Mouse (Mus musculus) midbrain, embryonic 13.5 days (tissue): ENCODE results near the gene Plekhg2. TPM values are rescaled to one million over a fixed set of nuclear protein-coding genes. Genes with fewer than 3 reads are reported as not detected.

Experiments used
- ATAC-seq: fragments of 200-750 bp; cut with Nextera tagmentation; 2 replicates; pipeline ENCODE4 v1.8.0; 2017; ENCODE audit warnings: mild to moderate bottlenecking, moderate TSS enrichment, moderate library complexity
- H3K27ac ChIP-seq: fragments of 300-500 bp; sonication (generic); 2 replicates; pipeline ENCODE4 v1.5.1; 2015; ENCODE audit warnings: inconsistent platforms, mild to moderate bottlenecking, moderate library complexity
- H3K27me3 ChIP-seq: fragments of 300-500 bp; sonication (generic); 2 replicates; pipeline ENCODE4 v1.6.1; 2015; ENCODE audit warnings: mild to moderate bottlenecking, inconsistent platforms
- H3K36me3 ChIP-seq: fragments of 300-500 bp; sonication (generic); 2 replicates; pipeline ENCODE4 v1.6.1; 2015; ENCODE audit warnings: mild to moderate bottlenecking, inconsistent platforms
- H3K4me1 ChIP-seq: fragments of 300-500 bp; sonication (generic); replicated peaks from 2 replicates; pipeline ENCODE4 v1.6.1; 2015; ENCODE audit warnings: inconsistent platforms
- H3K4me2 ChIP-seq: fragments of 300-500 bp; sonication (generic); replicated peaks from 2 replicates; pipeline ENCODE4 v1.6.1; 2015; ENCODE audit warnings: moderate library complexity, mild to moderate bottlenecking, inconsistent platforms
- H3K4me3 ChIP-seq: fragments of 300-500 bp; sonication (generic); replicated peaks from 2 replicates; pipeline ENCODE4 v1.5.1; 2015; ENCODE audit warnings: mild to moderate bottlenecking, inconsistent platforms
- H3K9ac ChIP-seq: fragments of 300-500 bp; sonication (generic); replicated peaks from 2 replicates; pipeline ENCODE4 v1.6.1; 2015; ENCODE audit warnings: mild to moderate bottlenecking, inconsistent platforms
- H3K9me3 ChIP-seq: fragments of 300-500 bp; sonication (generic); 2 replicates; pipeline ENCODE4 v1.6.1; 2016; ENCODE audit warnings: mild to moderate bottlenecking, inconsistent platforms
- WGBS: fragments of 180-500 bp; shearing (Covaris S2); methylation state at CpG from one replicate; pipeline ENCODE4 v1.1.7; 2015; 5-methylcytosine and 5-hydroxymethylcytosine counted together
- polyA plus RNA-seq: library from polyadenylated mRNA; unstranded; fragments of >200 nt; fragmentation: Nextera tagmentation; extraction: Ambion mirVana; gene quantifications from 2 replicates; pipeline ENCODE4 v1.2.1, GENCODE M21; 2015

Plekhg2 gene
- polyA plus RNA-seq, 1 experiment from 2014 or later = 37.6 TPM

DNA sequence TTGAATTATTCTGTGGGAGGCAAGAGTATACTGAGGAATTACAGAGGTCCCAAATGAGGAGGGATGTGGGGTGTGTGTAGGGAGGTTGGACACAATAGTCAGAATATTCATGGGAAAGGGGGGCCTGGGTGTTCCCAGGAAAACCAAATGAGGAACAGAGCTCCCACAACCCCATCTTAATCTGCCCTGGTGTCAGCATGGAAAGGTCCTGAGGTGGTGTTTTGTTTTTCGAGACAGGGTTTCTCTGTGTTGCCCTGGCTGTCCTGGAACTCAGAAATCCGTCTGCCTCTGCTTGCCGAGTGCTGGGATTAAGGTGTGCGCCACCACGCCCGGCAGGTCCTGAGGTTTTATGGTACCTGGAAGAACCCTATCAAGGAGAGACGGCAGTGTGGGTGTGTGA is 14.0 kb downstream of the Plekhg2 start:
- no peak overlapping the region for H3K4me3 ChIP-seq
- H3K4me2 ChIP-seq = no peak overlapping the region
- no peaks in the 10 kb centered on the region for H3K27me3 ChIP-seq
- peaks cover 28% of the 10 kb centered on the region for H3K4me1 ChIP-seq
- H3K9me3 ChIP-seq = no peaks in the 10 kb centered on the region
- WGBS = 44% methylated on average over 7 of the region's 7 CpGs
- H3K27ac ChIP-seq = peak overlapping the region; percentile 59
- ATAC-seq = no peak; the same call in 1 of the 2 replicates
- peak overlapping the region; percentile 28; the same call in 1 of the 2 replicates for H3K9ac ChIP-seq
- peaks cover 64% of the 10 kb centered on the region for H3K36me3 ChIP-seq

DNA sequence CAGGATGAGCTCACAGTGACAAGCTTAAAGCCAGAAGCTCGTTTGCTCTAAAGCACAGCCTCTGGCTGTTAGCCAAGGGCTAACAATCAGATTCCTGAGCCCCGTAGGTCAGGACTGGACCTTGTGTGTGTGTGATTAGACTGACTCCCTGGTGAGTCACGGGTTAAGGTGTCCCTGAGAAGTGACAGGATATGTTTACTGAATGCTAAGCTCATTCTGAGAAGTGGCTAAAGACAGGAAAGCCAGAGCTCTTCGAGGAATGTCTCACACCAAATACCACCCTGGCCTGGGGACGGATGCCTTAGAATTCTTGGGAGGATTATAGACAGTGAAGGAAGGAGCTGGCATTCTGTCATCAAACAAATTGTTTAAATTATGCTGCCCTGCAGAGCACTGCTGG is 14.4 kb downstream of the Plekhg2 start:
- H3K4me2 ChIP-seq = peak overlapping the region; percentile 7; the same call in 1 of the 2 replicates
- H3K4me1 ChIP-seq = peaks cover 28% of the 10 kb centered on the region
- no peaks in the 10 kb centered on the region for H3K27me3 ChIP-seq
- H3K9ac ChIP-seq = peak overlapping the region; percentile 28; the same call in 1 of the 2 replicates
- peak overlapping the region; percentile 59 for H3K27ac ChIP-seq
- H3K4me3 ChIP-seq = no peak overlapping the region
- WGBS = 3% methylated on average over 5 of the region's 5 CpGs
- peaks cover 66% of the 10 kb centered on the region for H3K36me3 ChIP-seq
- no peaks in the 10 kb centered on the region for H3K9me3 ChIP-seq
- ATAC-seq = peak; percentile 62

DNA sequence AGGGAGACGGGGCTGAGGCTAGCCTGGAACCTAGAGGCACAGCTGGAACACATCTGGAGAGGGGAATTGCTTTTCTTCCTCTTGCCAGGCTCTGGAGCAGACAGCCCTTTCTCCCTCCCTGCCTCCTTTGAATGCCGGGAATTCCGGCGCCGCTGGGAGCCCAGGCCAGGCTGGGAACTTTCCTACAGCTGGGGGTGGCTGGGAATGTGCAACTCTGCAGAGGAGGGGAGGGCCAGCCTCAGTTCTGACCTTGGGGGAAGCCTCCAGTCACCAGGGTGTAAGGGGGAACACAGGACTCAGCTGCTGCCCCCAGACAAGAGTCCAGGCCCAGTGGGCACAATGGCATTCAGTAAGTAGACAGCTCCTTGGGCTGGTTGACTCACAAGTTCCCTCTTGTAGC is 15.4 kb downstream of the Plekhg2 start:
- H3K9me3 ChIP-seq = no peaks in the 10 kb centered on the region
- peaks cover 61% of the 10 kb centered on the region for H3K36me3 ChIP-seq
- 3% methylated on average over 5 of the region's 5 CpGs for WGBS
- peaks cover 31% of the 10 kb centered on the region for H3K4me1 ChIP-seq
- no peak overlapping the region for H3K4me3 ChIP-seq
- no peak overlapping the region for H3K4me2 ChIP-seq
- no peak for ATAC-seq
- H3K9ac ChIP-seq = peak overlapping the region; percentile 40; the same call in 1 of the 2 replicates
- no peaks in the 10 kb centered on the region for H3K27me3 ChIP-seq
- H3K27ac ChIP-seq = peak overlapping the region; percentile 59

DNA sequence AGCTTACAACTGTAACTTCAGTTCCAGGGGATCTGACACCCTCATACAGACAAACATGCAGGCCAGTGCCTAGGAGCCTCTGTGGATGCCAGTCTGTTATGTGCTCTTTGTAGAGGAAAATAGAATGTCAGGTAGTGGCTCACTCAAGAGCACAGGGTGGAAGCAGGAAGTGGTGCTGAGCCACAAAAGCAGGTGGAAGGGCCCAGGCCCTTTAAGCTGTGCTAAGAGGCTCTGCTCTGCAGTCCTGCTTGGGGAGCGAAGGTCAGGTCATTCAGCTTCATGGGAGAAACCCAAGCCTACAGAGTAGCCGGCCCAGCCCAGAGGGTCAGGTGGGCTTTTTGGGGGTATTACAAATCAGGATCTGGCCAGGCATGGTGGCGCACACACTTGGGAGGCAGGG is 17.2 kb downstream of the Plekhg2 start:
- no peak overlapping the region for H3K4me3 ChIP-seq
- H3K9ac ChIP-seq = no peak overlapping the region
- WGBS = 87% methylated on average over 3 of the region's 3 CpGs
- ATAC-seq = no peak
- H3K9me3 ChIP-seq = no peaks in the 10 kb centered on the region
- H3K27ac ChIP-seq = no peak overlapping the region
- H3K4me1 ChIP-seq = peaks cover 40% of the 10 kb centered on the region
- peaks cover 44% of the 10 kb centered on the region for H3K36me3 ChIP-seq
- H3K27me3 ChIP-seq = no peaks in the 10 kb centered on the region
- no peak overlapping the region for H3K4me2 ChIP-seq

DNA sequence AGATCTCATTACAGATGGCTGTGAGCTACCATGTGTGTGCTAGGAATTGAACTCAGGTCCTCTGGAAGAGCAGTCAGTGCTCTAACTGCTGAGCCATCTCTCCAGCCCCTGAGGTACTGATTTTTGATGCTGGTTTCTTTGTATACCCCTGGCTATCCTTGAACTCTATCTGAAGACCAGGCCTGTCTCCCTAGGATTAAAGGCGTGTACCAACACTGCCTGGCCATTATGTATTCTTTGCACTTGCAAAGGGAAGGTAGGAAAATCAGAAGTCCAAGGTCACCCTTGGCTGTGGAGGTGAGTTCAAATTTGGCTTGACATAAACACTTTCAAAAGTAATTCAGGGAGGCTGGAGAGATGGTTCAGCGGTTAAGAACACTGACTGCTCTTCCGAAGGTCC is 17.8 kb downstream of the Plekhg2 start:
- peaks cover 46% of the 10 kb centered on the region for H3K4me1 ChIP-seq
- WGBS = 88% methylated on average over 3 of the region's 3 CpGs
- peaks cover 37% of the 10 kb centered on the region for H3K36me3 ChIP-seq
- no peak overlapping the region for H3K27ac ChIP-seq
- no peaks in the 10 kb centered on the region for H3K9me3 ChIP-seq
- no peak overlapping the region for H3K9ac ChIP-seq
- no peak overlapping the region for H3K4me3 ChIP-seq
- no peak overlapping the region for H3K4me2 ChIP-seq
- no peaks in the 10 kb centered on the region for H3K27me3 ChIP-seq
- ATAC-seq = no peak

DNA sequence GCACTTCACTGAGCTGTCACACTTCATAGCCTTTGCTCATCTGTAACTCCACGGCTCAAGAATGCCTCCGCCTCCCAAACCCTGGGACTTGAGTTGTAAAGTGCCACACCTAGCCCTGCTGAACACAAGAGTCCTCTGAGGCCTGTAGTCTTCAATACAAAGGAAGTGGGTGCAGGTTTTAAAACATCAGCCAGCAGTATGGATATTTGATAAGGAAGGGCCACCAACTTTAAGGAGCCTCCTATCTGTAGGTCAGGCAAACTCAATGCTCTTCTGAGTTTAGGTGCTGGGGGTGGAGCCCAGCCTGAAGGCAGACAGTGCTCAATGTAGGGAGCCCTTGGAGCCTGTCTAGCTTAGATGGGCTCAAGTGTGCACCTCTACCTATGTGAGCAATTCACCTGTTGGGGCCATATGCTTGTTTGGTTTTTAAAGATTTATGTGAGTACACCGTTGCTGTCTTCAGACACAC is 18.3 kb downstream of the Plekhg2 start:
- no peak for ATAC-seq
- Histone ChIP-seq H3K4me2 (no peak overlapping the region), H3K27ac (no peak overlapping the region), H3K36me3 (peaks cover 33% of the 10 kb centered on the region), H3K4me1 (peaks cover 47% of the 10 kb centered on the region), H3K4me3 (no peak overlapping the region), H3K9me3 (no peaks in the 10 kb centered on the region), H3K9ac (no peak overlapping the region), H3K27me3 (no peaks in the 10 kb centered on the region)
- 90% methylated on average over 3 of the region's 3 CpGs for WGBS

DNA sequence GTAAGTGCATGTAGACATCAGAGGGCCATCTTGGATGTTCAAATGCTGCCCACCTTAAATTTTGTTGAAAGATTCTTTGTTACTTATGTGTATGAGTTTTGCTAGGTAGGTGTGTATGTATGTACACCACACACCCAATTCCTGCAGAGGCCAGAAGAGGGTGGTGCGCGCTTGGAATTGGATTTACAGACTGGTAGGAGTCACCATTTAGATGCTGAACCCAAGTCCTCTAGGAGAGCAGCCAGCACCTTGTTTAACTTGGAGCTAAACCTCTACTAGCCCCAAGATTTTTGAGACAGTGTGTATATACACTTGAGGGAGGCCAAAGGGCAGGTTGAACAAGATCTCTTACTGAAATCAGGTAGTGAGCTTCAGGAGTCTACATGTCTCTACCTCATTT is 19.1 kb downstream of the Plekhg2 start:
- Histone ChIP-seq H3K4me2 (no peak overlapping the region), H3K4me1 (peaks cover 39% of the 10 kb centered on the region), H3K4me3 (no peak overlapping the region), H3K27me3 (no peaks in the 10 kb centered on the region), H3K36me3 (peaks cover 30% of the 10 kb centered on the region), H3K9ac (no peak overlapping the region), H3K27ac (no peak overlapping the region), H3K9me3 (no peaks in the 10 kb centered on the region)
- no peak for ATAC-seq
- 94% methylated on average over 2 of the region's 2 CpGs for WGBS

DNA sequence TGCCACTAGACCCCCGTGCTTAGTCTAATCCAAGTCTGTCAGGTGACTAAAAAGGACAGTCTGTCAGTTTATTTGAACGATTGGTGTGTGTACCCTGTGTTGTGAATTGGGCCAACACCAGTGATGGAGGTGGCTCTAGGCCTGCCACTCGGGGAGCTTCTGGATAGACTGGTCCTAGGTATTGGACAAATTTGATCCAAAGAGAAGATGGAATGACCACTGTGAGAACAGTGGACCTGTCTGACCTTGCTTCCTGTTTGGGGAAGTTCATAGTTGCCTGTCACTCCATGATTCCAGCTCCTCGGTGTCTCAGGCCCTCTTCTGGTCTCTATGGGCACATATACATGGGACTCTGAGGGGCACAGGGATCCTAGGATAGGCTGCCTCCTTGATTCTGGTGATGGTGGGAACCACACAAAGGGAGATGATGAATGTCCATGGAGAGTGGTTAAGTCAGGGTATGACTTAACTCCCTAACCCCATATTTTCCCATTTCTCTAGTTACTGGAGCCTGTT is 20.7 kb downstream of the Plekhg2 start:
- no peaks in the 10 kb centered on the region for H3K9me3 ChIP-seq
- H3K4me3 ChIP-seq = peak overlapping the region; percentile 91
- H3K27me3 ChIP-seq = no peaks in the 10 kb centered on the region
- H3K4me2 ChIP-seq = peak overlapping the region; percentile 98
- 49% methylated on average over 4 of the region's 4 CpGs for WGBS
- no peak for ATAC-seq
- peaks cover 23% of the 10 kb centered on the region for H3K4me1 ChIP-seq
- peak overlapping the region; percentile 96 for H3K9ac ChIP-seq
- peaks cover 30% of the 10 kb centered on the region for H3K36me3 ChIP-seq
- H3K27ac ChIP-seq = no peak overlapping the region

DNA sequence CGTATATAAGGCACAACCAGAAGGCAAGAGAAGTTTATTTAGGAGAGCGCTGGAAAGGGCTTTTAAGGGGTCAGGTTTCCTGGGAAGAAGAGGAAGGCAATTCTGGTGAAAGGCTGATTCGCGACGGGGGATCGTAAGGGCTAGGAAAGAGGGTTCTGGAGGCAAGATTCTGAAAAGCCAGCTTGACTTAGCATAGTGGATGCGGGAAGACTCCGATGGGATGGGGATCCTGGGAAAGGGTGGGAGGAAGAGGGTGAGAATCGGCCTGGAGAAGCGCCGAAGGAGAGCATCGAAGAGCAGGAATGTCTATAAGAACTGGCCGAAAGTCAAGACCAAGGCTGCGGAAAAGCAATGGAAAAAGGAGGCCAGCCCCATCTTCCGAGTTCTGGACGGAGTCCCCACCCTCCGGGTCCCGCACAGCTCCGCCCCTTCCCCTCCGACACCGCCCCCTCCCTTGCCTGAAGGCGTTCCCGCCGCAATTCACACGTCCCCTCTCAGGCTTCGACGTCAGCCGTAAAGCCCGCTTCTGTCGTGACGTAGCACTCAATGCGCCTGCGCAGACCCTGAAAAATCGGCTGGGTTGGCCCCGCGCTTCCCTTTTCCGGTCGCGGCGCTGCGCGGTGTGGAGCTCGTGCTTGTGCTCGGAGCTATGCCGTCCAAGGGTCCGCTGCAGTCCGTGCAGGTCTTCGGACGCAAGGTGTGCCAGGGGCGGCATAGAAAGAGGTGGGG is 22.1 kb downstream of the Plekhg2 start, which contains the start of gene Rps16:
TSS of gene Rps16 (plus strand) at position 498 of the 729 bp plus-strand sequence.
- ATAC-seq = peak; percentile 95
- Histone ChIP-seq H3K9me3 (no peaks in the 10 kb centered on the region), H3K27me3 (no peaks in the 10 kb centered on the region), H3K4me1 (peaks cover 21% of the 10 kb centered on the region), H3K36me3 (peaks cover 28% of the 10 kb centered on the region), H3K9ac (peak within 1 kb of the TSS; percentile 96), H3K27ac (peak within 1 kb of the TSS; percentile 84), H3K4me3 (peak within 1 kb of the TSS; percentile 91), H3K4me2 (peak within 1 kb of the TSS; percentile 98)
- WGBS = 1% methylated on average over 50 of the region's 50 CpGs

DNA sequence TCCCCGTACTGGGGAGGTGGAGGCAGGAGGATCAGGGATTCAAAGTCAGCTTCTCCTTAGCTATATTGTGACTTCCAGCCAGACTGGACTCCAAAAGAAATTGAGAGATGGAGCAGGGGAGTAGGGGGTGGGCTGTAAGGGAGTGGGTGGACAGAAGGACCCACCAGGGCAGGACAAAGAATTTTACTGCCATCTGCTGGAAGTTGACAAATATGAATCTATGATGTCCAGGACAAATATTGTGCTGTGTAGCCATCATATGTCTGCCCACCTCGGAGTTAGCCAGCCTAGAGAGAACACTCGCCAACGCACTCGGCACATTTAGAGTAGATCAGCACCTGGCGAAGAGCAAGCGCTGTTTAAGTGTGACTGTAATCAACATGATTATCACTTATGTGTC is 23.8 kb downstream of the Plekhg2 start:
- H3K9ac ChIP-seq = no peak overlapping the region
- 87% methylated on average over 7 of the region's 7 CpGs for WGBS
- no peak overlapping the region for H3K4me2 ChIP-seq
- no peaks in the 10 kb centered on the region for H3K27me3 ChIP-seq
- H3K36me3 ChIP-seq = peaks cover 11% of the 10 kb centered on the region
- H3K27ac ChIP-seq = no peak overlapping the region
- ATAC-seq = no peak
- no peak overlapping the region for H3K4me3 ChIP-seq
- H3K9me3 ChIP-seq = no peaks in the 10 kb centered on the region
- H3K4me1 ChIP-seq = peaks cover 21% of the 10 kb centered on the region

DNA sequence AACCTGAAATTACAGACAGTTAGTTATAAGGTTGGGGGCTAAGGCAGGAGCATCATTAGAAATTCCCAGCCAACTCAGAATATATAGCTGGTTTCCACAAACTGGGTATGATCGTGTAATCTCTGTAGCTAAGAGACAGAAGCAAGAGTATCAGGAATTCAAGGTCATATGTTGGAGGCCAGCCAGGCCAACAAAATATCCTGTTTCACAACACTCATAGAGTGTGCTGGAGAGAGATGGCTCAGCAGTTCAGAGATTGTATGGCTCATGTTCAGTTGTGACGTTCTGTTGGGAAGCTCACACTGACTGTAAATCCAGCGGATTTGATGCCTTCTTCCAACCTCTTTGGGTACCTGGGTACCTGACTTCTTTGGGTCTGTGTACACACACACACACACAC is 24.7 kb downstream of the Plekhg2 start:
- Histone ChIP-seq H3K4me3 (no peak overlapping the region), H3K9ac (no peak overlapping the region), H3K9me3 (no peaks in the 10 kb centered on the region), H3K36me3 (peaks cover 3% of the 10 kb centered on the region), H3K27me3 (no peaks in the 10 kb centered on the region), H3K4me1 (peaks cover 21% of the 10 kb centered on the region), H3K27ac (no peak overlapping the region), H3K4me2 (no peak overlapping the region)
- ATAC-seq = no peak
- WGBS = 81% methylated on average over 3 of the region's 3 CpGs

DNA sequence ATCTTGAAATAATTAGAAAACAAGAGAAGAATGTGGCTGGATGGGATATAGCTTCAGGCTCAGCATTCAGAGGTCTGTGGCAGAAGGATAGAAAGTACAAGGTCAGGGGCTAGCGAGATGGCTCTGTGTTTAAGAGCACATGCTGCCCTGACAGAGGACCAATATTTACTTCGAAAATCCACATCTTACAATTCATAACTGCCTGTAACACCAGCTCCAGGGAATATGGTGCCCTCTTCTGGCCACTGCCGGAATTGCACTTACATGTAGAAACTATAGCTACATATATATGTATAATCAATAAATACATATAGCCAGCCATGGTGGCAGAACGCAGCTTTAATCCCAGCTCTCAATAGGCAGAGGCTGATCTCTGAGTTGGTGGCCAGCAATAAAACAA is 27.8 kb downstream of the Plekhg2 start:
- Histone ChIP-seq H3K4me3 (no peak overlapping the region), H3K27ac (no peak overlapping the region), H3K27me3 (no peaks in the 10 kb centered on the region), H3K4me1 (peaks cover 4% of the 10 kb centered on the region), H3K4me2 (no peak overlapping the region), H3K9me3 (no peaks in the 10 kb centered on the region), H3K36me3 (no peaks in the 10 kb centered on the region), H3K9ac (no peak overlapping the region)
- 8% methylated on average over 4 of the region's 4 CpGs for WGBS
- ATAC-seq = no peak
